Mouse (Mus musculus) telencephalon, adult 2 months (tissue): Measurements from ENCODE around the gene Phf21a.
A peak's percentile ranks its signal among the peaks of the same experiment; 100 is the strongest.

ENCODE experiments used
- DNase-seq: peaks from one replicate; pipeline ENCODE4 v3.0.0-alpha.2; 2011; ENCODE audit warnings: low read depth, low spot score

Gene Phf21a

DNA sequence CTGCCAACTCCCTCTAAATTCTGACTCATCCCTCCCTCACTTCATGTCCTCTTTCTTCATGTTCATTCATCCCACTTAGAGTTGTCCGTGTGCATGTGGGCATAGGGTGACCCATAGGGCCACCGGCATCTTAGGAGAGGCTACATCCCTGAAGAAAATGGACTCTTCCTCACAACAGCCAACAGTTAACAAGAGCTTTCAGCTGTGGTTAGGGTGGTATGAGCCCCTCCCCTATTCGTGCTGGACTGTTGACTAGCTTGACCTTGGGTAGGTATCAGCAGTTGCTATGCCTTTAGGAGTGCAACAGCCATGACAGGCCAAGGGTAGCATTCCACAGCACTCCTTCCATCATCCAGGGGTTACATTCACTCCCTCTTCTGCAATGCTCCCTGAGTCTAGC lies 198.6 kb downstream of the Phf21a start:
- no peak for DNase-seq

DNA sequence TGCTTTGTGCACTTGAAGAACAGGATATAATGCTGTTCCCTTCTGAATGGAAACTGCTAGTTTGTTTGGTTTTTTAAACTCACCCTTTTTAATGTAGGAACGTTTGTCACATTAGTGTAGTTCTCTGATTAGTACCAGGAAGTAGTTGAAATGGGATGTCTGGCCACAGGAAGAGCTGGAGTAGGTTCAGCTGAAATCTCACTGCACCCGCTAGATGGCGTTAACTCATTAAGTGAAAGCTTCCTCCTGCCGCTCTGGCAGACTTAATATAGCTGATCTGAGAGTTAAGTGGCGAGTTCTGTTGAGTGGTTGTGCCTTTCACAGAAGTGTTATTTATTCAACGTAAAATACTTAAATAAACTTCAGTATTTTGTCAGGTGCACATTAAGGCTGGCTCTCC lies 203.5 kb downstream of the Phf21a start:
- DNase-seq, result peak; percentile 72

DNA sequence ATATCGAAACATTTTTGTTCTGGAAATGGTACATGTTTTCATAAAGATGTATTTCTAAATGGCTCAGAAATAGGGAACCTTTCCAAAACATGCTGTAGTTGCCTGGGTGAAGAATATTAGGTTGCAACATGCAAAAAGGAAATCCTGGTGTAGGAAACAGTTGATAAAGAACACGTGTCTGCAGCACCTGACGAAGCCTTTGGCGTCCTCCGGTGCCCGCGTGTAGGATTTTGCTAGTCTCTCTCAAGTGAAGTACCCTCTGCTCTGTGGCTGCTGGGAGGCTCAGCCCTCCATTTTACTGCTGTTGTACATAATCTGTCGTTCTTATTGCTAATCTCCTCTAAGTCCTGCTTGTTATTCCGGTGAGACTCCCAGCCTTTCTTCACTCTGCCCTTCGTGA lies 207.0 kb downstream of the Phf21a start:
- DNase-seq, result no peak

DNA sequence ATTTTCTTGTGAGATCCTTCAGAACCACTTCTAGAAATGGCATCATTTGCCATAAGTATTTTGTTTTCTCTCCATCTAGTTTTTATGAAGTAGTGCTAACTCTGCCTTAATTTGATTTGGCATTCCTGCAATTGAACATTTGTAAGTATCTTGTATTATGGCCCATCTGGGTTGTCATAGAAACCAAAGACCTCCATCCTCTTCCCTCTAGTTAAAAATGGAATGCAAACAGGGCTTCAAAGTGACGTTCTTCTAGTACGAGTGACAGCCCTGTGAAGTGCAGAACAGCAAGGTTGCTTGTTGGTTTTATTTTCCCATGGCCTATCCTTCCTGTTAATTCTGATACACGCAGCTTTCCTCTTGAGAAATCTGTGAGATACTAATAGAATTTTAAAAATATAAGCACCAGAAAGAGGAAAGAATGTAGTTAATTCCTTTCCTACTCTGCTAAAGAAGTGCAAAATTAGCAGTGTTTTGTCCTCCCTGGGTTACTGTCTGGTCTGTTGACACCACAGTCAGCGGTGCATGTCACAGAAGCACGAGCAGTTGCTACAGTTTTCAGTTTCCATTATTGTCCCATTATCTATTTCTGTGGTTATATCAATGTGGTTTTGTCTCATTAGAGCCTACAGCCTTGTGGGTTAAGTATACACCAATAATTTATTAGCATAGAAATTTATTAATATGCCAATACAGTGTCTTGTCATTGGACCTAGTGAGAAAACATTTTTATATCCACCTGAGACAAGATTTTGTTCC lies 209.1 kb downstream of the Phf21a start:
- peak; percentile 55 for DNase-seq

DNA sequence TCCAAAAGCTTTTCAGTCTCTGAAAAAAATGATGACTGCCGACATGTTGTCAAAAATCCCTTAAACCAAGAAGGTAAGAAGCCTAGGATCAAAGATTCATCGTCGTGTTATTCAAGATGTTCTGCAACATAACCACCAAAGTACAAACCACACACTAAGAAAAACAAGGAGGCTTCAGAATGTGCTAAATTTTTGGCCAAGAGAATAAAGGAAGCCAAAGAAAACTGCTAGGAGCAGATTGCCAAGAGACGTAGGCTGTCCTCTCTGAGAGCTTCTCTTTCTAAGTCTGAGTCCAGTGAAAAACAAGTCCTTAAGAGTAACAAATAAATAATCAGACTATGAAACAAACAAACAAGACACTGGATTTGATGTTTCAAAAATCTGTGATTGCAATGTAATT lies 219.6 kb downstream of the Phf21a start:
- DNase-seq, result peak; percentile 46

DNA sequence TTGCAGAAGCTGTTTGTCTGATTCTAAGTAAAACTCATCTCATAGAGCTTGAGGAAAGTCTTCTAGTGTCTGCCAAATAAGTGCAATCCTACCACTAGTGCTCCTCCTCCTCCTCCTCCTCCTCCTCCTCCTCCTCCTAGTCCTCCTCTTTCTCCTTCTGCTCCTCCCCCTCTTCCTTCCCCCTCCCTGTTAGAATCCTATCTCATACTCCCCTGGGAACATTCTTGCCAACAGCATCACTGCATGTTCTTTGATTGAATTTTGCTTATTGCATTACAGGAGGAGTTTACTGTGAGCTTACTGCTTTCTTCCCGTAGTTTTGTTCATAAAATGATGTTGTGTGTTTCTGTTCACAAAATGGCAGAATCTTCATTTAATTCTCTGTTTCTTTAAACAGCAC lies 221.1 kb downstream of the Phf21a start:
- no peak for DNase-seq

DNA sequence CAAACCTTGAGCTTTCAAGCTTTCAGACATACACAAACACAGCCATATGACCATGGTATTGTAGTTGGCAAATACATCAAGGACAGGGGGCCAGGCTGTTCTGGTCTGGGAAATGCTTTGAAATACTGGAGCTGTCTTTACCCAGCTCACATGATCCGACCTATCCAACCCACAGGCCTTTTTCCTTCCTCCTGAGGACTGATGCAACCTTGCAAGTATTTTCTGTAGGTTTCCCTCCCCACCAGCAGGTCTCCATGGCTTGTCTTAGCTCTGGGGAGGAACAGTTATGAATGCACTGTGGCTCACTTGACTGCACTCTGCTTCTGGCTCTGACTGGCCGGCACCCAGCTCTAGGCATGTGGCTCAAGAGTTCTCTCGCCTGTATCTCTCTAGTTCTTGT lies 223.7 kb downstream of the Phf21a start:
- DNase-seq, result no peak

DNA sequence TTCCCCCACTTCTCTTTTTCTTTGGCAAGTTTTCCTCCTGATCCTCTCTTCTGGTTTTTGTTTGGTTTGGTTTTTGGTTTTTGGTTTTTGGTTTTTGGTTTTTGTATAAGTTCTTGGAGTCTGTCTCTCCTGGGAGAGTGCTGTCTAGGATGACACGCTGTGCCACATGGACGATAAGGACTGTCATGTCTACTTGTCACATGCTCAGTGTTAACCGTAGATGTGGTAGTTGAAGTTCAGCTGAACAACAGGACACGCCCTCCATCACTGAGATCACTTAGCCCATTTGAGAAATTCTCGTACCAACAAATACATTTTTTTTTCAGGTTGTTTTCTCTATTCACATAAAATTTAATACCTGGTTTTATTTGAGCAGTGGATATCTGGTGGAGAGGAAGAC lies 224.3 kb downstream of the Phf21a start:
- DNase-seq, result no peak

DNA sequence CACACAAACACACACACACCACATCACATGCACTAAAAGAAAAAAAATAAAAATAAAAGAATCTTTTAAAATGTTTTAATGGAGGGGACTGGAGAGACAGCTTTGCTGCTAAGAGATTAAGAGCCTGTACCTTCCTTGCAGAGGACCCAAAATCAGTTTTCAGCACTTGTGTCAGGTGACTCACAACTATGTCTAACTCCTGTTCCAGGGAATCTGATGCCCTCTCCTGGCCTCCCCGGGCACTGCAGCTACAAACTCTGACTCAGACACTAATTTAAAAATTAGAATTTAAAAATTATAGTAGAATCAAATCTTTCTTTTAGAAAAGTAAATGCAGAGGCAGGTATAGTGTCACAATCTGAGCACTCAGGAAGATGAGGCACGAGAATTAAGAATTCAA lies 229.8 kb downstream of the Phf21a start:
- no peak for DNase-seq

DNA sequence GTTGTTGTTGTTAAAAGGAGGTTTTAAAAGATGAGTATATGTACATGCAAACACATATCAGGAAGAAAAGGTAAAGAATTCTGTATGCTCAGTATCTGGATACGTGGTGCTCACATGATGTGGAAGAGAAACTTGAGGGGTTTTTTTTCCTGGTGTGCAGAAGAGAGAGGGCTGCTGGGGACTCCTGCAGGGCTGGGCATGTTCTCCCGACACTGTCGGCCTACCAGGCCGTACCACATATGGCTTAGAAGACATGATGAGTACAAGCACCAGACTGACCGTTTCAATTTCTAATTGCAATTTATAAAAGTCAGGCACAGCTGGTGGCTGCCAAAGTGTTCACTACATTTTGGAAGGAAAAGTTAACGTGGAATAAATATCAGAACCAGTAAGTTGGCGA lies 232.8 kb downstream of the Phf21a start:
- no peak for DNase-seq

DNA sequence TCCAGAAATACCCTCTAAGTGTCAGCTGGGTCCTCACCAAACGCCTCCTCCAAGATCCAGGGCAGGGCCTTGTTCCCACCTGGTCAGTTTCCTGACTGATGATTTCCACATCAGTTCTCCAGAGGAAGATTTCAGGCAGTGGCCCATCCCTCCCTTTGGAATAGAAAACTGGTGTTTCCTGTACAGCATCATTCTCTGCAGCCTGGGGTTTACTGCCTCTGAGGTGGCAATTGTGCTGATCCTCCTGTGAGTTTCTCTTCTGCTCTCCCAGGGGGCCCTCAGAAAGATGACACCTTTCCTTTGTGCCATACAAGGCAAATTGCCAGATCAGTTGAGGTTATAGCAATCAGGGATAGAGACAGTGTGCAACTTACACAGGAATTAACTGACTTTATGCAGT lies 233.3 kb downstream of the Phf21a start:
- DNase-seq, result no peak

DNA sequence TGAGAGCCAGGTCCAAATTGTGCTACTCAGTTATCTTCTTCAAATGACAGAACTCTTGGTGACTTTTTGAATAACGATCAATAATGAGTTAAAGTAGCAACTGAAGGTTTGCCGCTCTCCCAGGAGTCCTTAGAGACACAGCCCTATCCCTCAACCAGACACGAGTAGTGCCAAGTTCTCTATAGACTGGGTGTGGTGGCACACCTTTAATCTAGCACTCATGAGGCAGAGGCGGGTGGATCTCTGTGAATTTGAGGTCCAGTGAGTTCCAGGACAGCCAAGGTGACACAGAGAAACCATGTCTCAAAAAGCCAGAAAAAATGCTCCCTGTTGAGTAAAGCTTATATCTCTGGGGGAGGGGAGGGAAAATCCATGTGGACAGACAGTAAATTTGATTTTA lies 234.7 kb downstream of the Phf21a start:
- no peak for DNase-seq

DNA sequence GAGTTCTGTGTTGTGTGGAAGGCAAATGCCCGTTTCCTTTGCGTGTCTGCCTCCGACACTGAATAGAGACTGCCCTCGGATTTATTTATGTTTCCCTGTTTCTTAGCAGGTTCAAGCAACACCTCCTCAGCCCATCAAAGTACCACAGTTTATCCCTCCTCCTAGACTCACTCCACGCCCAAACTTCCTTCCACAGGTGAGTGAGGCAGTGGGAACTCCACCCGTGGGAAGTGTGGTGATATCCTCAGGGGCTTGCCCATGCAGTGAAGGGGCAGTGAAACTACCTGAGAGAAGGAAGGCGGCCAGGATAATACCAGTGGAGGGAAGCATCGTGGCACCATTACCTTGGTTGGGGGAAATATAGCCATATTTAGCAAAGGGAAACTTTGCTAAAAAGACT lies 235.3 kb downstream of the Phf21a start:
- no peak for DNase-seq

DNA sequence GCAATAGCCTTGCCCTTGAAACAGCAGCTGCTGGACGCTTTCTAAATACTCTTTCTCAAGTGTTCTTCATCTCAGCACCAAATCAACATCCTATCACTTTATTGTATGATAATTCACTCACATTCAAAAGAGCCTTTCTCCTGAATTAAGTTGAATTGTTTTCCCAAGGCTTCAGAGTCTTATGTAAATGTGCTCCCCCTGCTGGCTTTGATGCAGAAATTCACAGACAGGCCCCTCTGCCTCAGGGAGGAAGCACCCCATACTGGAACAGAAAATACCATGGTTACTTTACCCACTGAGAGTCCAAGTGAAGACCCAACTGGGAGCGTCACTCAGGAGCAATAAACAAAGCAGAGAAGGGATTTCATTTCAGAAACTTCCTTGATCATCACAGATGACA lies 237.9 kb downstream of the Phf21a start:
- DNase-seq, result peak; percentile 46

DNA sequence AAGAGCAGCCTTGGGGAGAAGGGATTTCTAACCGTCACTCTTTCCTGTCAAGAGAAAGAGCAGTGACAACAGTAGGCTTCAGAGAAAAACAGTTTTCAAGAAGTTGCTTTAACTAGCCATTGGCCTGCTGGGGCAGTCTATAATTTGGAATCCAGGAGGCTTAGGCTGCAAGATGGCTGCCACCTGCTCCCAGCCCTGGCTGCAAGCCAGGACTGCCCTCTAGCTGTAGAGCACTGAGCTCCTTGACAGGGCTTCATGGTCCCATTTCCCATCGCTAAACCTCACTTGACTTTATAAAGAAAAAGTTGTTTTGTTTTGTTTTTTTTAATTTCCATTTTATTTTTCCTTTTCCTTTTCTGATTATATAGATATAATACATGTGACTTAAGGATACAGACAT lies 238.5 kb downstream of the Phf21a start:
- no peak for DNase-seq

DNA sequence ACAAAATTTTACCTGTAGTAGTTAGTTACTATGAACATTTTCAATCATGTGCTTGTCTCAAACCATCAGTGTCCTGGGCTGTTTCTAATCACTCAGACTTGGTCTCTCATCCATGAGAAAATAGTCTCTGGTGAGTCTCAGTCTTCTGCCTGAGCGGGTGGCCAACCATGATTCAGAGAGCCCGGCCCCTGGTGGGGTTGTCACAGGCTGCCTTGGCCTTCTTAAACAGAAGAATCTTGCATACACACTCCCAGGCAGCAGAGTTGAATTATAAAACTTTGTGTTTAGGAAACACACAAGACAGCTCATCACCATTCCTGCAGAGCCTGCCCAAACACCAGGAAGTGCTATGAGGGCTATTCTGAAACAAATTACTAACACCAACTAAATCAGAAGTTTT lies 239.0 kb downstream of the Phf21a start:
- DNase-seq, result no peak

DNA sequence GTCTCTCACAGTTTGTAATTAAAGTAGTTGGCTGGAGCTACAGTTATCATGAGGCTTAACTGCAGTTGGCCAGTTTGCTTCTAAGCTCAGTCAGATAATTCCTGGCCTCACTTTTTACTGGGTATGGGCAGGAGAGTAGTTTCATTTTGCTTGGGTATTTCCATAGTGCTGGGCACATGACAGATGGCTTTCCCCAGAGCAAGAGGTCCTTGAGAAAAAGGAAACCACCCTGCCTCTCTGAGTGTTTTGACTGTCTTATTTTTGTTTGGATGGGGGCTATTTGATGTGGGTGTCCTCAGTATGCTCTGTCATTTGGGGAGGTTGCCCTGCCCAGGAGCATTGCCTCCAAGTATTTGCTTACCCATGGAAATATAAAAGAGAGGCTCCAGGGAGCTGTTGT lies 249.5 kb downstream of the Phf21a start:
- DNase-seq, result no peak

DNA sequence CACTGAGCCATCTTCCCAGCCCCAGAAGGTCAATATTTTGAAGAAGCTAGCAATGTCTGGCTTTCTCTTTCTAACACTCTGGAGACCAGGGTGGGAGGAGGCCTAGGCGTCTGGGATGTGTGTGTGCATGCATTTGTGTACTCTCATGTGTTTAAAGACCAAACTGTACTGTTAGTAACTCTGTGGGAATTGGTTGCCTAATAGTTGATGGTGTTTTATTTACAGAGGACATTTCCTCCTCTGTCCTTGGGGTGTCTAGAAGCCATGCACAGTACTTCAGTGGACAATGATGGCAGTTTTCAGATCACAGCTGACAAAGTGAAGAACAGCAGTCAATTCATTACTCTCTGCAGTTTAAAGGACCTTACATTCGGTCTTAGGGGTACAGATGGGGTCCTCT lies 254.3 kb downstream of the Phf21a start:
- DNase-seq, result no peak

DNA sequence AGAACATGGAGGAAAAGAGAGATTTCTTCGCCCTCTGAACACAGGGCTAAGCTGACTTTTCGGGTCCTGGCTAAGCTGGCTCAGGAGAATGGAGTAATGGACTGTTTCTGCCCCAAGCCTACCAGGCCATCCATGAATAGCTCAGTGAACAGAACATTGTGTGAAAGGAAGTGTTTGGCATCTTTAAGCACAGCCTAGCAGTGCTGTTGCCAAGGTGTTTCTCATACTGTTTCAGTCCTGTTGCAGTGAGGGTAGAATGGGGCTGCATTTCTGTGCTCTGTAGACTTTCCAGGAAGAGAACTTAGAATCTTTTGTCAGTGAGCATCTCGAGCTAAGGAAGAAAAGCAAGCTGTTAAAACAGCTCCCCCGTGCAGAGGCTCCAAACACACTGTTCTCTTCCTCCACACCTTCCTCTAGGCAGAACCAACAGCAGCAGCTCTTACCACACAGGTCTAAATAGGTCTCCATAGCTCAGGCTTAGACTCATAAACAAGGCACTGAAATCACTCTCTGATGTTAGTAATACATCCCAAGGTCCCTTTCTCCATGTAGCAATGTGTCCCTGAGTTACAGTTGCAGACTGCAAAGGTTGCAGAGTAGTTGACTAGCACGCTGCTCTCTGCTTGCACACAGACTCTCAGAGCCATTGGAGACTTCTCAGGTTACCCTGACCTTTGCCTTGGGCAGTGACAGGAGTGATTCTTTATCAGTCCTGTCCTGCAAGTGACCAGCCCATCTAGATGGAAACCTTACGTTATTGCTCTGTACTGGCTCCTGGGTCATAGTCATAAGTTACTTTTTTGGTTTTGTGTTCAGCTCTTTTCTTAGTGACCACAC lies 256.9 kb downstream of the Phf21a start:
- no peak for DNase-seq

DNA sequence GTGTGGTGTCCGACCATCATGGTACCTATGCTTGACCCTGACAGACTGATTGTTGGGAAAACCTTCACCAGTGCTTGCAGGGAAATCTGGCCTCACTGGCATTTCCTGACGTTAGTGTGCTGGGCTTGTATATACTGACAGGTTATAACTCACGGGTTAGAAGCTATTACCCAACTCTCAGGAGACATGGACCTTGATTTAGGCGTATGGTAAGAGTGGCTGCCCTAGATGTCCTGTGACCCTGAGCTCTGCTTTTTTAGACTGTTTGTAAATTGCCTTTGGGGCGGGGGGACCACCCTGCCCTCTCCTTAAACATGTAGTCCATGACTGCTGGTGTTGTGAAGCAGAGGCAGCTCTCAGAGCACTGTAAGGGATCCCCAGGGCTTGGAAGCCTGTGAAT lies 257.8 kb downstream of the Phf21a start:
- DNase-seq, result no peak

DNA sequence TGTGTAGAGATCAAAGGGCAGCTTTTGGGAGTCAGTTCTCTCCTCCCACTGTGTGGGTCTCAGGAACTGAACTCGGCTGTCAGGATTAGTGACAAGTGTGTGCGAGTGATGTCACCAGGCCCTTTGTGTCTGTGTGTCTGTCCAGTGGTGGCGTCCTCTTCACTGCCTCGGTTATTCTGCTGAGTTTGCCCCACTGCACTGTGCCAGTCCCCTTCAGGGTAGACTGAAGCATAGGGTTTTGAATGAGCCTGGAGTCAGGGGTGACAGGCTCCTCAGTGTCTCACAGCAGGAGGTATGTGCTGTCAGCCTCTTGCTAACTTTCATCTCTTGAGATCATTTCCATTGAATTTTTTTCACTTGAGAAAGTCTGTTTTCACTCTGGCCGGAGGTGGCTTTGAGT lies 260.5 kb downstream of the Phf21a start:
- DNase-seq, result no peak

DNA sequence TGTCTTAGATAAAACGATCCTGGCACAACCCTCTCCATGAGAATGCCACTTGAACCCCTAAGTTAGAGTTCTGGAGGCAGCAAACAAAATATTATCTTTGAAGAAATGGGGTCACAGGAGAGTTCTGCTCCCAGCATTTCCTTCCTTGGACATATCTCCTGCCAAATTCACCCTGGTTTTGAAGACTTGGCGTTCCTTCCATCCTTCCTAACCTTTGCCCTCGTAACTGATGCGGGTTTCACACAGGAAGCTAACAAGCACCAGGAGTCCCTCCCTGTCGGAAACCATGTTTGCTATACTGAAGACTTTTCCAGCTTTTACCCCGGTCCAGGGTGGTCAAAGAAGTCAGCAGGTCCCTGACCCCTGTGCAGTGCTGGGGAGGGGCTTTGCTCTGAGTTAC lies 261.3 kb downstream of the Phf21a start:
- no peak for DNase-seq

DNA sequence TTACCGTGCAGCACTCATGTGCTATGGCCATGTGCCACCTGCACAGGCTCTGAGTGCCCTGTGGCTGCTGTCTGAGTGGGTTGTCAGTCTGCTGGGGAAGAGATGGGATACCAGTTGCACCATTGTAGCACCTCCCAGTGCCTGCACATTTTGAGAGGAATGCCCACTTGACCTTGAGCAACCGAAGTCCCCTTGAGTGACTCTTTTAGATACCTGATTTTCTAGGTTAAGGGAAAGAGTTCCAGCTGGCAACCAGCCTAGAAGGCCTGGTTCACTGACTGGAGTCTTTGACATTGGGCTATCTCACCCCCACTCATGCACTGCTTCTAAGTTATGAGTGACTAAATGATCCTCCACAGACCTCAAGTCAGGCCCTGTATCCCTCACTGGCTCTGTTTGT lies 266.4 kb downstream of the Phf21a start:
- DNase-seq, result no peak
